Mouse (Mus musculus): Measurements from ENCODE around the gene Sco1.

- TF ChIP-seq ZNF384 (IDR thresholded peaks at IDR 0.05; ENCODE audit: low read depth, low read length) (no peak), CHD2 (IDR thresholded peaks at IDR 0.05; ENCODE audit: low read depth, low read length) (no peak), HCFC1 (IDR thresholded peaks at IDR 0.05; ENCODE audit: borderline replicate concordance, insufficient read depth, low read length) (no peak), ZC3H11A (IDR thresholded peaks at IDR 0.05; ENCODE audit: borderline replicate concordance, low read depth, low read length) (no peak), MAFK (IDR thresholded peaks at IDR 0.05; ENCODE audit: insufficient read depth, low read depth, low read length) (no peak)
Observed at GRCm38 (mm10) chr11:67098427-67098826, 46.0 kb downstream of the Sco1 start.

Measured in ES-E14 (cell line).